Mouse (Mus musculus): ENCODE results near the gene Trit1.

GRCm38 (mm10) chr4:123092621-123093020 is 76.2 kb downstream of the Trit1 start:
- TF ChIP-seq CTCF (IDR thresholded peaks at IDR 0.05; ENCODE audit: borderline replicate concordance, insufficient read depth, low read length) = no peak
- no peak for TF ChIP-seq POLR2A (IDR thresholded peaks at IDR 0.05; ENCODE audit: low read depth, low read length)

All from embryonic fibroblast, embryonic 13.5 days (primary cell).